Comparison of ENCODE assay signal across 16 mouse cellular contexts in genomic region chr12:16726229-16726628, GRCm38 (mm10).
DNase-seq lines count a peak whose midpoint lies in the region; ATAC-seq lines count a peak whose summit lies in the region.
"Had no signal": no experiment of that assay in that cellular context is flagged by ENCODE, and none has a peak within 500 bp of the region (broad histone marks: within the 10 kb centered on the region; RNA-seq: fewer than 3 reads in every experiment).

No protein-coding gene starts in this region.

- H3K9ac ChIP-seq in kidney, embryonic 14.5 days (ENCODE audit: low read depth, low read length): no peak overlapping the region
- H3K9ac ChIP-seq in liver, embryonic 12.5 days: no peak overlapping the region
- H3K9ac ChIP-seq in stomach, embryonic 16.5 days (ENCODE audit: low read length): no peak overlapping the region
- H3K9ac ChIP-seq: limb, embryonic 12.5 days; neural tube, embryonic 12.5 days had no signal

- no peaks in the 10 kb centered on the region for H3K36me3 ChIP-seq in kidney, embryonic 14.5 days (ENCODE audit: control insufficient read depth, insufficient read depth, low read length)
- H3K36me3 ChIP-seq in liver, embryonic 12.5 days: no peaks in the 10 kb centered on the region
- no peaks in the 10 kb centered on the region for H3K36me3 ChIP-seq in stomach, embryonic 16.5 days (ENCODE audit: control insufficient read depth, insufficient read depth, low read length)
- H3K36me3 ChIP-seq: limb, embryonic 12.5 days; neural tube, embryonic 12.5 days had no signal

- no peak for ATAC-seq in kidney, embryonic 14.5 days (ENCODE audit: low FRiP score, low TSS enrichment)
- ATAC-seq in liver, embryonic 12.5 days: peak; percentile 84
- ATAC-seq in stomach, embryonic 16.5 days (ENCODE audit: insufficient read depth, low FRiP score): peak; percentile 90
- ATAC-seq: hindbrain, postnatal 0 days had no signal

- H3K27me3 ChIP-seq in kidney, embryonic 14.5 days (ENCODE audit: control insufficient read depth, insufficient read depth, low read length): no peaks in the 10 kb centered on the region
- H3K27me3 ChIP-seq in liver, embryonic 12.5 days (replicated peaks): no peaks in the 10 kb centered on the region
- no peaks in the 10 kb centered on the region for H3K27me3 ChIP-seq in stomach, embryonic 16.5 days (ENCODE audit: control insufficient read depth, insufficient read depth, low read length)
- H3K27me3 ChIP-seq: limb, embryonic 12.5 days; neural tube, embryonic 12.5 days had no signal

- peaks cover 14% of the 10 kb centered on the region for H3K4me1 ChIP-seq in kidney, embryonic 14.5 days (ENCODE audit: control insufficient read depth, insufficient read depth, low read length)
- peaks cover 9% of the 10 kb centered on the region for H3K4me1 ChIP-seq in liver, embryonic 12.5 days
- H3K4me1 ChIP-seq in stomach, embryonic 16.5 days (ENCODE audit: control insufficient read depth, insufficient read depth, low read length): no peaks in the 10 kb centered on the region

- DNase-seq in adrenal gland, postnatal 36 days: peak; percentile 34 to 49
- no peak for DNase-seq in adrenal gland, adult 8-10 months
- peak; percentile 28 for DNase-seq in kidney, adult 9 months
- no peak for DNase-seq in adipocyte (ENCODE audit: low spot score)
- DNase-seq in right cerebral cortex, adult 2 months (ENCODE audit: low spot score in 2 of 2): no peak
- DNase-seq: cerebellum, adult 2 months; gastrocnemius, postnatal 36 days; lung, postnatal 14 days; thymus, postnatal 4 days had no signal

- H3K27ac ChIP-seq in kidney, embryonic 14.5 days (ENCODE audit: low read depth, low read length): no peak overlapping the region
- H3K27ac ChIP-seq in liver, embryonic 12.5 days: no peak overlapping the region
- H3K27ac ChIP-seq in stomach, embryonic 16.5 days (ENCODE audit: low read length): no peak overlapping the region
- H3K27ac ChIP-seq: hindbrain, postnatal 0 days; left cerebral cortex, adult 2 months; limb, embryonic 12.5 days; neural tube, embryonic 12.5 days had no signal

- WGBS in kidney, embryonic 14.5 days: 71% methylated on average over 3 of the region's 3 CpGs
- WGBS in liver, embryonic 12.5 days (ENCODE audit: insufficient replicate concordance): 34% methylated on average over 3 of the region's 3 CpGs
- 41% methylated on average over 3 of the region's 3 CpGs for WGBS in stomach, embryonic 16.5 days

- H3K4me3 ChIP-seq in kidney, embryonic 14.5 days (ENCODE audit: low read length): no peak overlapping the region
- no peak overlapping the region for H3K4me3 ChIP-seq in liver, embryonic 12.5 days
- H3K4me3 ChIP-seq in stomach, embryonic 16.5 days (replicated peaks; ENCODE audit: low read length): no peak overlapping the region
- H3K4me3 ChIP-seq: left cerebral cortex, adult 2 months; limb, embryonic 12.5 days; neural tube, embryonic 12.5 days had no signal

- H3K4me2 ChIP-seq in kidney, embryonic 14.5 days (replicated peaks; ENCODE audit: low read depth, low read length): no peak overlapping the region
- H3K4me2 ChIP-seq in liver, embryonic 12.5 days: no peak overlapping the region
- H3K4me2 ChIP-seq in stomach, embryonic 16.5 days (ENCODE audit: low read depth, low read length): no peak overlapping the region
- H3K4me2 ChIP-seq: limb, embryonic 12.5 days; neural tube, embryonic 12.5 days had no signal

- no peaks in the 10 kb centered on the region for H3K9me3 ChIP-seq in kidney, embryonic 14.5 days (ENCODE audit: control insufficient read depth, low read length)
- no peaks in the 10 kb centered on the region for H3K9me3 ChIP-seq in liver, embryonic 12.5 days (replicated peaks)
- H3K9me3 ChIP-seq in stomach, embryonic 16.5 days (replicated peaks; ENCODE audit: control insufficient read depth, low read length): no peaks in the 10 kb centered on the region
- H3K9me3 ChIP-seq: limb, embryonic 12.5 days; neural tube, embryonic 12.5 days had no signal

Comparison
In these comparisons a context has a peak if more than half of its experiments do, and no peak if none do; other contexts are left out.
1. DNase-seq: peak in adrenal gland, postnatal 36 days (2 of 2) and kidney, adult 9 months (single experiment); none in adrenal gland, adult 8-10 months (single experiment), adipocyte (single experiment) and right cerebral cortex, adult 2 months (0 of 2).